Mouse (Mus musculus): ENCODE results near the gene Mreg.

DNA sequence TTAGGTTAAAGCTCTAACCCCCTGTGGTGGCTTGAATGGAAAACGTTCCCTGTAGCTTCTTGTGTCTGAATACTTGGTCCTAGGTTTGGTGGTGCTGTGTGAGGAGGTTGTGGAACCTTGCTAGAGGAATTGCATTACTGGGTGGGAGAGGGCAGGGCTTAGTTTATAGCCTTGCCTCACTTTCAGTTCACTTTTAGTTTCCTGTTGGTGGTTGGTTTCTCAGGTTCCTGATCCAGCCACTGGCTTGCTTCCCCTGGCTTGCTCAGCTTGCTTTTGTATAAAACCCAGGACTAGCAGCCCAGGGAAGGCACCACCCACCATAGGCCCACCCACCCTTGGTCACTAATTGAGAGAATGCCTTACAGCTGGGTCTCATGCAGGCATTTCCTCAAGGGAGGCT lies 77.6 kb downstream of the Mreg start:
- TF ChIP-seq POLR2A (IDR thresholded peaks at IDR 0.05; ENCODE audit: low read depth, low read length) (no peak), MAFK (IDR thresholded peaks at IDR 0.05; ENCODE audit: insufficient replicate concordance, low read length) (no peak), TCF12 (IDR thresholded peaks at IDR 0.05; ENCODE audit: low read depth, low read length) (no peak), CTCF (conservative IDR thresholded peaks at IDR 0.05 in 1 of 2, IDR thresholded peaks at IDR 0.05 in 1 of 2; ENCODE audit: low read depth in 2 of 2, low read length in 2 of 2) (no peak), MXI1 (IDR thresholded peaks at IDR 0.05; ENCODE audit: low read depth, low read length) (no peak), RAD21 (IDR thresholded peaks at IDR 0.05; ENCODE audit: low read depth, low read length) (no peak), BHLHE40 (IDR thresholded peaks at IDR 0.05; ENCODE audit: low read depth, low read length) (no peak), TBP (conservative IDR thresholded peaks at IDR 0.05; ENCODE audit: low read depth, low read length) (no peak)

All from CH12.LX (cell line).